Mouse (Mus musculus) heart, adult 9 months (tissue): ENCODE data around the gene Naip2.
"Not testable (repeated sequence)": the region's sequence is repeated elsewhere in the genome, so short reads cannot be mapped to it uniquely, and the experiment has no call there.

Source experiments
- DNase-seq, 2 experiments: peaks; one replicate each; pipeline ENCODE4 v3.0.0; 2022; ENCODE audit warnings: low spot score in 2 of 2

The Naip2 gene

GRCm38 (mm10) chr13:100201659-100202333, at the start of gene Naip2:
Gene Naip2, minus strand, starts transcription at chr13:100202092.
- peak; percentile 6 to 25 for DNase-seq

DNA sequence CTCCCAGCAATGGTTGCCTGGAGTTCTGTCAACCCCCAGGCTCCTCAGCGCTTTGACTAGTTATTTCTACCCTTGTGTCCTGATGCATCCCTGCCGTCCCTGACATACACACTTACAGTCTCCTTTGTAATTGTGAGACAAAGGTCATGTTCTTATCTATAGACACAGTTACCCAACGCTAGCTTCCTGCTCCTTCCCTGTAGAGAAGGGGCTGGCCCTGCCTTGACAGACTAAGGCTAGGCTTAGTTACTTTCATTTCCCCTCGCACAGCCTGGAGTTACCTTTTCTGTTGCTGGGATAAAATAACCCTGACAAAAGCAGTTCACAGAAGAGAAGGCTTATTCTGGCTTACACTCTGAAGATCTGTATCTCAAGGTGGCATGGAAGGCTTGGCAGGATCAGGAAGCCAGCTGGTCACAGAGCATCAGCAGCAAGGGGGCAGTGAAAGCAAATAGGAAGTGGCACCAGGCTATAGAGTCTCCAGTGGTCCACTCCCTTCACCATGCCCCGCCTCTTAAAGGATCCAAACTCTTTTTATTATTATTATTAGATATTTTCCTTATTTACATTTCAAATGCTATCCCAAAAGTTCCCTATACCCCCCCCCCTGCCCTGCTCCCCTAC, 45.1 kb upstream of the Naip2 start:
- peak in 1 of 2 experiments; percentile 2 for DNase-seq

GRCm38 (mm10) chr13:100246223-100246622, 44.3 kb upstream of the Naip2 start, which contains the start of gene Naip5:
Gene Naip5, minus strand, starts transcription at chr13:100246323.
- DNase-seq, result not testable (repeated sequence)

GRCm38 (mm10) chr13:100243702-100244101, 41.8 kb upstream of the Naip2 start:
- no peak for DNase-seq

GRCm38 (mm10) chr13:100213683-100214082, 11.8 kb upstream of the Naip2 start:
- not testable (repeated sequence) for DNase-seq

- peak in 1 of 2 experiments; percentile 2 for DNase-seq
Observed at GRCm38 (mm10) chr13:100210540-100210939, 8.6 kb upstream of the Naip2 start.

- no peak for DNase-seq
Observed at GRCm38 (mm10) chr13:100203319-100203718, 1.4 kb upstream of the Naip2 start.

- DNase-seq, result no peak
Observed at GRCm38 (mm10) chr13:100200778-100201177, 1.1 kb downstream of the Naip2 start.

DNA sequence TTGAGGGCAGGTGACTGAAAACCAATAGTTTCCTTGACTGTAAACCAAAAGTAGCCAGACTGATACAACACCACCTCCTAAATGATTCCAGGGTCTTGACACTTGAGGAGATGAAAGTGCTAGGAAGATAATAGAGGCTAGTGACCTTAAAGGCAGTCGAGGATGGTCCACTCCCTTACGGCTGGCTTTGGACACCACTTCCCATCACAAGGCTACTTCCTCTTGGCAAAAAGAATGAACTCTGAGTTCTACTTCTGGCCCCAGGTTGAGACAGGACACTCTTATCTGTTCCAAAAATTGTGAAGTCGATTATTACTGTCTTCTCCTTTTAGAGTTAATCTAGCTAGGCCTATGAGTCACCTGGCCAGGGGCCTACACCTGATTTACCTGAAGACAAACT, 6.5 kb downstream of the Naip2 start:
- DNase-seq, result no peak

DNA sequence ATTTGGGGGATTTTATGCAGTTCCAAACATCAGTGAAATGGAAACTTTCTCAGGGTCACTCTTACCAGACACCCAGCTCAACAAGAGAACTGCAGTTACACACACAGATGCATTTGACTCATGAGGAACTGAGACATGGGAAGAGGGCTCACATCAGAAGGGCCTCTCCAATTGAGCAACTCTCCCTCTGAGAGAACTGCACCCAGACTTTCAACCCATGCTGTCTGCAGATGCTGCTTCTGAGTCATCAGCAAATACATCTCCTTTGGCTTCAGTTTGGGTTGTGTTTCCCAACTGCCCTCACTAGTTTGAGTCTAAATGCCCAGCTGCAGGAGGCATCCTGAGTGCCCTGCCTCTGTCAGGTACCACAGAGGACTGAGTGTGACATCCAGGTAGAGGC, 18.8 kb downstream of the Naip2 start:
- not testable (repeated sequence) for DNase-seq

GRCm38 (mm10) chr13:100174360-100174759, 27.5 kb downstream of the Naip2 start:
- not testable (repeated sequence) for DNase-seq

GRCm38 (mm10) chr13:100166378-100166777, 35.5 kb downstream of the Naip2 start:
- DNase-seq, result not testable (repeated sequence)

DNA sequence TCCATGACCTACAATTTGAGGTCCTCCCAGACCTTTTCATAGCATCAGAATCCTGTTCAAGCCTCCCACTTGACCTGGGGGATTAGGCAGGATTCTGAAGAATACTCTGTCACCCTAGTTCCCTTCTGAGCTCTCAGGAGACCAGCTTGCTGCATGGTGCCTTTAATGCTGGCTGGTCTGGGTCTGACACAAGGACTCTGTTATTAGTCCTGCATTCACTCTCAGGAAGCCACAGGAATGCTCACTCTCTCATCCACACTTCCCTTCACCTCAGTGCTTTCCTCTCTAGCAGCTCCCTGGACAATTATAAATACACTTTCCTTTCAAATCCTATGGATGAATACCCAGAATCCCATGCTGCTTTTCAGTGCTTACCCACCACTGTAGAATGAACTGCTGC, 39.4 kb downstream of the Naip2 start:
- not testable (repeated sequence) for DNase-seq

DNA sequence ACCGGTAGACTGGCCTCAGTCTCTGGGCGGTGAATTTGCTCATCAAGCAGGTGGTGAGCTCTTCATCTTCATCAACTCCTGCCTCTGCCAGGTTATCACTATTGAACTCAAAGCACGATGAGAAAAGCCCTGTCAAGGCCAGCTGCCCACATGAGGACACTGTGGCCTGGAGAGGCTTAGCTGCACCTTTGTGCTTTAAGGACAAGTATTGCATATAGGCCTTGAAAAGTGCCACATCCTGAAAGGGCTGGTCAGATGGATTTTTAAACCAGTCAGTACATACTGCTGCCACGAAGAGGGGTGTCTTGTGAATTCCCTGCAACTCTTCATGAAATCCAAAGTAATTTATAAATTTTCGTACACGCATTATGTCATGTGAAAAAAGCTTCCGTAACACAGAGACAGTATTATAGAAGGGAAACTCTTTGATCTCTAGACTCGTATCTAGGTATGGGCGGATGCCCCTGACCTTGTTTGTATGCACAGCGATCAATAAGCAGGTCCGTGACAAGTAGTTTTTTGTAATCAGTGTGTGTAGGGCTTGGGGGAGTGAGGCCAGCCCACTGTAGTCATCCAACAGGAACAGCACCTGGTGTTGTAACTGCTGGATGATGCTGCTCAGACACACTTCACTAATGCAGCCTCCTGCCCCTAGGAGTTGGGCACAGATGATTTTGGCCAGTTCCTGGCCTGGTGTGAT, 40.6 kb downstream of the Naip2 start:
- DNase-seq, result not testable (repeated sequence)

DNA sequence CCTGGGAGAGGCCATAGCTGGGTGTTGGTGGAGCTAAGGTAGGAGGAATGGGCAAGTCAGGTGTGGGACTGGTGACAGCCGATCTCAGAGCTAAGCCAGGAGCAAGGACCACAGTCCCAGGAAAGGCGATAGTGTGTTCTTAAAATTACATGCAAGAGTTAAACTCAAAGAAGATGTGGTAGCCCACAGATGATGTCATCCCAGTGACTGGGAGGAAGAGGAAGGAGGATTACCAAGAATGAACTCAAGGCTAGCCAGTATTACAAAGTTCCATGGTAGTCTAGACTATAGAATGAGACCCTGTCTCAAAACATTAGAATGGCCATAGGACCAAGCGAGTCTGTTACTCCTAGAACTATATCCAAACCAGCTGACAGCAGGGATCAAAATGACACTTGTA, 45.3 kb downstream of the Naip2 start:
- DNase-seq, result no peak

DNA sequence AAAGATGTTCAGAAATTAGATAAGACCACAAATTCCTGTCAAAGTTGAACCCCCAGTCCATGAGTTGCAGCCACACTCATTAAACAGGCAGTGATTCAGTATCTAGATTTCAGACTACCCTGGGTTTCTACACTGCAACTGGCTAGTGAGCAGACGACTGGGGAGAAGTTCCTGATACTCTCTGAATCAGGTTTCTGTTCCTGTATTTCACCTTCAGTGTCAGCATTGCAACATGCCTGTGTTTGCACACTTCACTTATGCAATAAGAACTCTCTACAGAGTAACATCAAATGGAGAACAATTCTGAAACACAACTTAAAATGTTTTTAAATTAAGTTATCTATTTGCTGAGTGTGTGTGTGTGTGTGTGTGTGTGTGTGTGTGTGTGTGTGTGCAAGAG, 49.2 kb downstream of the Naip2 start:
- peak; percentile 7 to 9 for DNase-seq

DNA sequence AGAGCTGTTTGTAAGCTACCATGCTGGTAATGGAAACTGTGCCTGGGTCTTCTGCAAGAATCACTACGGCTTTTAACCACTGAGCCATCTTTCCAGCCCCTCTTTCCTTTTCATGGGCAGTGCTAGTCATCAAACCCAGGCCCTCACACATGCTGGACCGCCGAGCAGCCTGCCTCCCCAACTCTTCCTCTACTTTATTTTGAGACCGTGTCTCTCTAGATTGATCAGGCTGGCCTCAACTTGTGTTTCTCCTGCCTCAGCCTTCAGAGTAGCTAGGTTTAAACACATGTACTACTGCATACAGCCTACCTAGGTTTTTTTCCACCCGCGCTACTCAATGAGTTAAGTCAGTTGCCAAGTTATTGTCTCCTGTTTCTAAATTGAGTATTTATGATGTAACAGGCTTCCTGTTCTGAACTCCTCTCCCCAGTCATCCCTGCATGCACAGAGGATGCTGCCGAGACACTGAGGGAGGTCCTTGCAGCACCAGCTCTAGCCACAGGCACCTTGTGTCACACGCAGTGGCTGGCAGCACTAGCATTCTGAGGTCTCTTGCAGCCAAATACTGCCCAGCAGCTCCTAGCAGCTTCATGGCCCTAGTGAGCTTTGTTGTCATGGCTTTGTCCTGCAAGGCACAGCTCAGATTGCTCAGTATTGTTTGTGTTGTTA, 60.1 kb downstream of the Naip2 start:
- no peak for DNase-seq

- no peak for DNase-seq
Observed at GRCm38 (mm10) chr13:100125258-100125643, 76.6 kb downstream of the Naip2 start.

DNA sequence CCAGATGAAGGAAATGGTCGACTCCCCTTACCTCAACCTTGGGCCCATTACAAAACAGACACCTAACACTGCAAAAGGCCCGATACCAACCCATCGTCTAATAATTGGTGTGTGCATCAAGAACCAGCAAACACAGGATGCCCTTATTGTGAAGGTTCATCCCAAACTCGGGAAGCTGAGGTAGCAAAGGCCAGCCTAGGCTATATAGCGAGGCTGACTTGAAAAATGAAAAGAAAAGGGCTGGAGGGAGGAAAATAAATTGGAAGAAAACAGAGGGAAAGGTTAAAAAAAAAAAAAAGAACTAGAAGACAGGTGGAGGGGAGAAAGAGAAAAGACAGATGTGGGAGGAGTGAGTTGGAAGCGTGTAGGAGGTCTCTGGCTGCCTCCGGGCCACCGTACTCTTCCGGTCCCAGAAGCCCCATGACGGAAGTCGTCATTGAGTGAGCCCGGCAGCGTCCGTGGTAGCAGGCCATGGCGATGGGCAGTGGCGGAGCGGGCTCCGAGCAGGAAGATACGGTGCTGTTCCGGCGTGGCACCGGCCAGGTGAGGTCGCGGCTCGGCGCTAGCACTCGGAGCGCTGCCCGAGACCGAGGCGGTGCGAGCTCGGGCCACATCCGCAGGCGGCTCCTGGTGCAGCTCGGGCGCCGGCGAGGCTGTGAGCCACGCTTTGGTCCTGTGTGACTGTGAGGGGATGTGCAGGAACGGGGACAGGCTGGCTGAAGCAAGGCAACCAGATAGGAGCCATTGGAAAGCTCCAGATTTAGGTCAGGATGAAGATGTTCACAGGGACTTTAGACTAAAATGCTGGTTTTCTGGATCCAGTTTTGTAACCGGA, 77.3 kb downstream of the Naip2 start, which contains the start of gene Smn1:
Gene Smn1 (plus strand): TSS at position 430 of the 835 bp plus-strand sequence.
- DNase-seq, result peak; percentile 93

- no peak for DNase-seq
Observed at GRCm38 (mm10) chr13:100123970-100124369, 77.9 kb downstream of the Naip2 start.
